Mouse (Mus musculus): Measurements from ENCODE around the gene Nubpl.

DNA sequence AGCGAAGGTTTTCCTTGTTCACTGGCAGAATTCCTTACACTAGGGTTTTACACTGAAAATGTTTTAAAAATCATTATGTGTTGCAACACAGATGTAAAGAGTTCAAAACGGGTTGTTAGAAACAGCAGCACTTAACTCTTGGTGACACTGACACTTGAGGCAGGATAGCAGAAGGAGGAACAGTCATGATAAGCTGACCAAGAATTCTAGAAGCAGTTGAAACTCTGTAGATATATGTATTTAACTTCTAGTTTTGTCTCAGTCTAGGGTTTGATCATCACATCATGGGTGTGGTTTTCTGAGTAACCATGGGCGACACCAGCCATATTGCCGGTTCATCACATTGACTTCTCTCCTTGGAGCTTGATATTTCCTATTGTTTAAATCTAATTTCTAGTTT is 127.4 kb downstream of the Nubpl start:
- TF ChIP-seq CTCF (IDR thresholded peaks at IDR 0.05; ENCODE audit: extremely low read depth, insufficient read depth, low read length) (no peak), POLR2A (IDR thresholded peaks at IDR 0.05; ENCODE audit: extremely low read depth, insufficient read depth, low read length) (no peak)
